Mouse (Mus musculus): ENCODE results near the gene Nsd1.
A peak's percentile ranks its signal among the peaks of the same experiment; 100 is the strongest.

Nsd1 gene

GRCm38 (mm10) chr13:55252820-55253219, 43.2 kb downstream of the Nsd1 start:
- no peak for DNase-seq (ENCODE audit: low read depth, low spot score)

DNA sequence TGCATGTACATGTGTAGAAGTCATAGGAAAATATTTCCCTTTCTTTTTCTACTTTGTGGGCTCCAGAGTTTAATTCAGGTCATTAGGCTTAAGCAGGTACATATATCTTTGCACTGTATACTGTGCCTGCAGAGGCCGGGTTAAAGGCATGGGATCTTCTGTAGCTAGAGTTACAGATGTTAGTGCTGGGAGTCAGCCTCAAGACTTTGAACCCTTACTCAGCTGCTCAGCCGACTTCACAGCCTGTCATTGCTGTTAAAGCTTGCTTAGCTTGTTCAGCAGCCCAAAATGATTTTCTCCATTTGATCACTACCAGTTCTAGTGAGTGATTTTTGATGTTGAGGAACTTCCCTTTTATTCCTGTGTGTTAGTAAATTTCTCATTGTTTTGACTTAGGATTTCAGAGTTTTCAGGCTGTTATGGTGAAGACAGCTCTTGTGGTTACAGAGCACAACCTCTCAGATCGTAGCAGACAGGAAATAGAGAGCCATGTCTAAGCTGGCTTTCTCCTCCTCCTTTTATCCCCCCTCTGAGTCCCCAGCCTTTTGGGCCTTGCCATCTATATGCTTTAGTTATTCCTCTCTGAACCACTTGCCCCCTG, 45.6 kb downstream of the Nsd1 start:
- DNase-seq (ENCODE audit: low read depth, low spot score) = no peak

- DNase-seq (ENCODE audit: low read depth, low spot score) = no peak
Measured at GRCm38 (mm10) chr13:55258651-55259050, 49.1 kb downstream of the Nsd1 start.

- no peak for DNase-seq (ENCODE audit: low read depth, low spot score)
Measured at GRCm38 (mm10) chr13:55261521-55261920, 51.9 kb downstream of the Nsd1 start.

DNA sequence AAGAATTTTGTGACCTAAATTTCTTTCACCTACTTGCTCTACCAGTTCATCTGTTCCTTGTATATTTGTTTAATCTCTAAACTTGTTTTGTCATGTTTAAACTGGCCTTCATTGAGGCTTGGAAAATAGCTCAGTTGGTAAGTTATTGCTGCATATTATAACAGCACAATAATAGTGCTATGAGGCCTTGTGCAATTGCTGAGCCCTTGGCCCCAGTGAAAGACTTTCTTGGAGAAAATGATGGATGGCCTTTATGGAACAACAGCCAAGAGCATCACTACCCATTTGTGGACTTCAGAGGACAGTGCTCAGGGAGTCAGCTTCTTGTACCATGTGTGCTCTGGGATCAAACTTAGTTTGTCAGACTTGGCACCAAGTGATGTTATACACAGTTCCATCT, 52.5 kb downstream of the Nsd1 start:
- no peak for DNase-seq (ENCODE audit: low read depth, low spot score)

DNA sequence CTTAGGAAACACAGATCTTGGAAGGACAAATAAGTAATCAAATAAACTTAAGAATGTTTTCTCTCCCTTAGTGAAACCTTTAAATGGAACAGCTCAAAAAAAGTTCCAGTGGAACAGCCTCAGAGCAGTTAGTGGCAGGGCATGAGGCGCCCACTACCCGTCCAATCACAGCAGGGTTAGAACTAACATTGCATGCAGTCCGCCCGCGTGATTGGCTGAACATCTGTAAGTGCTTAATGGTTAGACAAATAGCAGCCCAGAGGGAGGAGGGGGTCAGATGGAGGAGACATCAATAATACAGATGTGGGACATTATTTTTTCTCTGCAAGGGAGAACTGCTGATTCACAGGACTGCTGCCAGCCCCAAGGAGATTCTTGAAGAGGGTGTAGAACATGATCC, 67.6 kb downstream of the Nsd1 start:
- DNase-seq (ENCODE audit: low read depth, low spot score) = no peak

GRCm38 (mm10) chr13:55277646-55278045, 68.1 kb downstream of the Nsd1 start:
- no peak for DNase-seq (ENCODE audit: low read depth, low spot score)

DNA sequence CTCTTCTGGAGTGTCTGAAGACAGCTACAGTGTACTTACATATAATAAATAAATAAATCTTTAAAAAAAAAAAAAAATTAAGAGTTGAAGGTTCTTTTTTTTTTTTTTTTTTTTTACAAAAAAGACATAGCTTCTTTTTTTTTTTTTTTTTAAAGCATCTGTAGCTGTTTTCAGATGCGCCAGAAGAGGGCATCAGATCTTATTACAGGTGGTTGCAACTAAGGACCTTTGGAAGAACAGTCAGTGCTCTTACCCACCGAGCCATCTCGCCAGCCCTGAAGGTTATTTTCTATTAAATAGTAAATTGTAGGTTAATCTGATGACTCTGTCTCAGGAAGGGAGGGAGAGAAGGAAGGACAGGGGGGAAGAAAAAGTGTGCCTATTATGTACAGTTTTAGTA, 79.3 kb downstream of the Nsd1 start:
- no peak for DNase-seq (ENCODE audit: low read depth, low spot score)

DNA sequence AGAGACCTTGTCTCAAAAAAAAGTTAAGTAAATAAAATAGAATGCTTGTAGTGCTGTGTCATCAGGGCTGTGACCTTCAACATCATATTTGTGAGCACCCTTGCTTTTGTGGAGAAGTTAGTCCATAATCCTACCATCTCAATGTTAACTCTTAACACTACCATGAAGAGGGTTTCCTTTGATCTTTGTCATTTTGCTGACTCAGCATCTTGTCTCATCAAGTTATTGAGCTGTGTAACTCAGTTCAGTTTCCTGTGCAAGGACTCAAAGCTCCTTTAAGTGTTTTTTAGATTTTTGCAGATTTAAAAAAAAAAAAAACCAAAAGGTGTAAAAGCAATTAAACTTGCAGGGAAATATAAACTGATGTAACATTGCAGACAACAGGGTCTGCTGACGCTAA, 87.2 kb downstream of the Nsd1 start:
- DNase-seq (ENCODE audit: low read depth, low spot score) = no peak

DNA sequence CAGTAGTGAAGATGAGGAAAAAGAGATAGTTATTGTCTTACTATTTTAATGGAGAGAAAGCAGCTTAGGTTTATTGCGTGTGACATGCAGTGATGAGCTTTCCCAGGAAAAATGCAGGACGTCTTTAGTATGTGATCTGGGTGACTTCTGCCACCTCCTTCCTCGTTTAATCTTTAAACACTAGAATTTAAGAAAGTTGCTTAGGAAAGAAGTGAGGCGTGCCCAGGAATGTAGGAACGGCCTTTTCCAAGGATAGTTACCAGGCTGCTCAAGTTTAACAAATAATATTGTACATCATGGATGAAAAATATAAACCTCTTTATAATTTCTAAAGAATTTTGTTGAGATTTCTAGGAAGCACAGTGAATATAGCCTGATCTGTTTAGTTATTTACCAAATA, 91.3 kb downstream of the Nsd1 start:
- DNase-seq (ENCODE audit: low read depth, low spot score) = no peak

- DNase-seq (ENCODE audit: low read depth, low spot score) = no peak
Measured at GRCm38 (mm10) chr13:55312028-55312630, 102.5 kb downstream of the Nsd1 start.

DNA sequence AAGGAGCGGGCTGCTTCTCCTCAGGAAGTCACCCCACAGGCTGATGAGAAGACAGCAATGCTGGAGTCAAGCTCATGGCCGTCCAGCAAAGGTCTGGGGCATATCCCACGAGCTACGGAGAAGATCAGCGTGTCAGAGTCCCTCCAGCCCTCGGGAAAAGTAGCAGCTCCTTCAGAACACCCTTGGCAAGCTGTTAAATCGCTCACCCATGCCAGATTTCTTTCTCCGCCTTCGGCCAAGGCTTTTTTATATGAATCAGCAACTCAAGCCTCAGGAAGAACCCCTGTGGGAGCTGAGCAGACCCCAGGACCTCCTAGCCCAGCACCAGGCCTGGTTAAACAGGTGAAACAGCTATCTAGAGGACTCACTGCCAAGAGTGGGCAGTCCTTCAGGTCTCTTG, 103.5 kb downstream of the Nsd1 start:
- no peak for DNase-seq (ENCODE audit: low read depth, low spot score)

DNA sequence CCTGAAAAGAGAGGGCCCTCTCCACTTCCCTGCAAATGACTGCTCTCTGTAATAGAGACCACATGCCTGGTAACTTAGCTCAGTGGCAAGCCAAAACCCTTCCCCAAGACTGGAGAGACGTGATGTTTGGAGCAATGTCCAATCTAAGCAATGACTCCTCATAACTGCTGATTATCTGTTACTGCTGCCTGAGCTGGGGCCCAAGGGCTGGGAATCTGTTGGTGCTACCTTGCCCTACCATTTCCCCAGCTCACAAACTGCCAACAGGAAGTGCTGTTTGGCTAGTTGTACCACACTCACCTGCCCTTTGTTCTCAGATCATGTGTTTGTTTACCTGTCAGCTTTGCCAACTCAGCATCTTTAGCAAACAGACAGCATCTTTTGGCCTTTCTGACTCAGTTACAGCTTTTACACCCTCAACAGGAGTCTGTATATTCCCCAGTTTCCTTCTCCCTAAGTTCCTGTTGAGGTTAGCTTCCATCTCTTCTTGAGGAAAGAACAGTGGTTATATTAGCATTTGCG, 105.4 kb downstream of the Nsd1 start:
- no peak for DNase-seq (ENCODE audit: low read depth, low spot score)

- DNase-seq (ENCODE audit: low read depth, low spot score) = no peak
Measured at GRCm38 (mm10) chr13:55318351-55318750, 108.8 kb downstream of the Nsd1 start.

GRCm38 (mm10) chr13:55319931-55320533, 110.5 kb downstream of the Nsd1 start, which contains the start of gene Prelid1:
TSS of gene Prelid1 (plus strand) at chr13:55320500.
- DNase-seq (ENCODE audit: low read depth, low spot score) = no peak

- peak; percentile 81 for DNase-seq (ENCODE audit: low read depth, low spot score)
Measured at GRCm38 (mm10) chr13:55321434-55322129, 112.0 kb downstream of the Nsd1 start, which contains the start of gene Rab24. TSS of gene Rab24 (minus strand) at chr13:55321946.

GRCm38 (mm10) chr13:55322130-55322825, 112.7 kb downstream of the Nsd1 start:
- DNase-seq (ENCODE audit: low read depth, low spot score) = peak; percentile 27

- DNase-seq (ENCODE audit: low read depth, low spot score) = no peak
Measured at GRCm38 (mm10) chr13:55325596-55325995, 116.0 kb downstream of the Nsd1 start.

- no peak for DNase-seq (ENCODE audit: low read depth, low spot score)
Measured at GRCm38 (mm10) chr13:55327169-55327568, 117.6 kb downstream of the Nsd1 start.

- peak; percentile 78 for DNase-seq (ENCODE audit: low read depth, low spot score)
Measured at GRCm38 (mm10) chr13:55327633-55328032, 118.1 kb downstream of the Nsd1 start.

DNA sequence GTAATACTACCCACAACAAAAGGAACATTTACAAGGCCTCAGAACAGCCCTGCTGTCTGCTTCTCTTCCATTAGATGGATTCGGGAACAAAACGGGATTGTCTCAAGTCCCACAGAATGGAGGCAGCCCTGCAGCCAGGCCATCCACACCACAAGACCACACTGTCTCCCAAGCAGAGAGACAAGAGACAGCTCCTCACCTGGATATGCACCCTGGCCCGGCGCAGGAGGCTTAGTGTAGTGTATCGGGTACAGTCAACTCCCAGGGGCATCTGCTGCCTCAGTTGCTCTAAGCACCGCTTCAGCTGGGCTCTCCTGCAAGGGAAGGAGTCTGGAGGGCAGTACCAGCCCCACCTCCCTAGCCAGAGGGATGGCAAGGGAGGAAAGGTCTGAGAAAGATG, 118.6 kb downstream of the Nsd1 start:
- DNase-seq (ENCODE audit: low read depth, low spot score) = no peak

GRCm38 (mm10) chr13:55328641-55329040, 119.1 kb downstream of the Nsd1 start:
- no peak for DNase-seq (ENCODE audit: low read depth, low spot score)
